Mouse (Mus musculus) gastrocnemius, postnatal 4 days (tissue): ENCODE results near the gene C1qtnf3. TPM values are rescaled to one million over a fixed set of nuclear protein-coding genes. Genes with fewer than 3 reads are reported as not detected.

ENCODE experiments used
- DNase-seq, 2 experiments: peaks; one replicate each; pipeline ENCODE4 v3.0.0; 2021 to 2022; ENCODE audit warnings: low spot score in 2 of 2, mixed read lengths in 2 of 2
- total RNA-seq, 2 experiments: library from RNA; stranded (reverse); gene quantifications; 2 replicates each; pipeline ENCODE4 v1.2.3; 2021

The C1qtnf3 gene
- total RNA-seq, 2 experiments from 2014 or later = 88.6 to 108 TPM

DNA sequence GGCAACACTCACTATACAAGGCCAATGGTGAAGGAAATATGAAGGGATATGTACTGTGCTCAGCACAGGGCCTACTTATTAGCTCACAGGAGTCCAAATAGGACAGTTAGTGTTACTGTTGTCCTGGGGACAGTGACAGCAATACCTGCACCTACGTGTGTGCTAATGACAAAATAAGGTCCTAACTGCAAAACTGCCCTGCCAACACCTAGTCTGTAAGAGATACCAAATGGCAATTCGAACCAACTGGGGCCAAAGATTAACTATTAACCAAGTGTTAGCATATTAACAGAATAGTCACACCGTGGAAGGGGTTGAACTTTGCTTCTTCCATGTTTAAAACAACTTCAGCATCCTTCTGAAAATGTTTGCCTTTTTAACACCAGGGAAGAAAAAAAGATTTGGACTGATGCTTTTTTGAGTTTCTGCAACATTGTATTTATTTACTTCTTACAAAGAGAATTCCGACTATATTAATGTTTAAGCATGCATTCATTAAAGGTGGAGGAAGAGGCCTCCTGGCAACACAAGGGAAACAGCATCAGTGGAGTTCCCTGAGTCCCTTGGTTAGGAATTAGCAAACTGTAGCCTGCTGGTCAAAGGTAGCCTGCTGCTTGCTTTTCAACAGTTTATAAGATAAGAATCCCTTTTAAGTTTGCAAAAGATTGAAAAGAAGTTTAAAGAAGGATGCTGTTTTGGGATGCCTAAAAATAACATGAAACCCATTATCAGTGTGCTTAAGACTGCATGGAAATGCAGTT is 74.8 kb downstream of the C1qtnf3 start:
- no peak for DNase-seq

Other genes with a start within 250 kb of the C1qtnf3 start
- gene Rai14, start 237.7 kb upstream of the C1qtnf3 start, total RNA-seq = 10 to 100 TPM; 15.7 to 19.3 TPM
- 10 to 100 TPM; 19.0 to 22.1 TPM for gene Amacr, start 29.4 kb downstream of the C1qtnf3 start, total RNA-seq
- gene Slc45a2, start 48.4 kb downstream of the C1qtnf3 start, total RNA-seq = under 1 TPM in 1 of 2 experiments, not detected in 1; 0.13 TPM
- gene Rxfp3, start 85.7 kb downstream of the C1qtnf3 start, total RNA-seq = under 1 TPM; 0.12 to 0.13 TPM
- 10 to 100 TPM; 38.0 to 39.4 TPM for gene Adamts12, start 112.5 kb downstream of the C1qtnf3 start, total RNA-seq